Mouse (Mus musculus) mesoderm, embryonic 11.5 days (tissue): Measurements from ENCODE around the gene Rasgef1a.
A peak's percentile ranks its signal among the peaks of the same experiment; 100 is the strongest.

Experiments
- DNase-seq: peaks from one replicate; pipeline ENCODE4 v3.0.0-alpha.2; 2012; ENCODE audit warnings: low read depth, low spot score

Gene Rasgef1a

DNA sequence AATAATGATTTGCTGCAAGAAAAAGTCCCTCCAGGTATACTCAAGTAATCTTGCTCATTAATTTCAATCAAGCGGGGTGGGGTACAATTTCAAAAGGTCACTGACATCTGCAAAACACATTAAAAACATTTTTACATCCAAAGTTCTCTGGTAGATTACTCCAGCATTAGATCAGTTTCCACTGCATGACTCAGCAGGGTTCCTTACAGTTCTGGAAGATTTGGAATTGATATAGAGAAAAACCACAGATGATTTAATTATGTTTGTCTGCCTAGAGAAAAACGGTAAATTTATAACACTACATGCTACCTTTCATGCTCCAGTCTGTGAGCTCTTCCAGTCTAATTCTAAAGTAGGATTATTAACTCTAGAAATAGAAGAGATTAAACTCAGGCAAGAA lies 118.8 kb downstream of the Rasgef1a start:
- no peak for DNase-seq

DNA sequence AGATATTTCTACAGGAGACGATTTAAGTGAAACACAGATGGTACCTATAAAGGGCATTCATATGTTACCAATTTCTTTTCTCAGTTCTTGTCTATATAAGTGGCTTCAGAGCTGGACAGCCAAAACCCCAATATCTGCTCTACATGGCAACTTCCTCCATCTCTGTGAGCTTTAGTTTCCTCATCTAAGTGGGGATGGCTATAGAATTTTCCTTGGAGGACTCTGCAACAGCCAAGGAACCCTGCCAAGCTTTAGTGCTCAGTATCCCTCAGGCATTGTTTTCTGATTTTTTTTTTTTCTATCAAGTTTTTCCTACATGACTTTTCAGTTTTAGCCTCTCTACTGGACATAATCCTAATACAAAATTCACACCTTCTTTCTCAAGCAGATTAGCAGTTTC lies 123.2 kb downstream of the Rasgef1a start:
- no peak for DNase-seq

DNA sequence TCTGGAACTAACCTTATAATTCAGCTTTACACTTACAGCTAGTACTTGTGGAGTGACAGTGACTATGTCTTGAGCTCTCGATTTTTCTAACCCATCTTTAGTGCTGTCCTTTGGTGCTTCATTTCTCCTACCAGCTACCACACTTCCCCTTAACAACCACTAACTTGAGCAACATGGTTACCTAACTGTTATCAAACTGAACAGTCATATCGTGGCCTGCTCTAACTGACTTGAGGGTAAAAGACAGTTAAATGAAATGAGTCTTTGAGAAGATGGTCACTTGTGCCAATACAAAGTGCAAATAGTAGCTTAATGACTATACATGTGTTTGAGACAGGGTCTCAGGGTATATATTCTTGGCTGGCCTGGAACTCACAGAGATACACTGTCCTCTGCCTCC lies 125.9 kb downstream of the Rasgef1a start:
- no peak for DNase-seq

DNA sequence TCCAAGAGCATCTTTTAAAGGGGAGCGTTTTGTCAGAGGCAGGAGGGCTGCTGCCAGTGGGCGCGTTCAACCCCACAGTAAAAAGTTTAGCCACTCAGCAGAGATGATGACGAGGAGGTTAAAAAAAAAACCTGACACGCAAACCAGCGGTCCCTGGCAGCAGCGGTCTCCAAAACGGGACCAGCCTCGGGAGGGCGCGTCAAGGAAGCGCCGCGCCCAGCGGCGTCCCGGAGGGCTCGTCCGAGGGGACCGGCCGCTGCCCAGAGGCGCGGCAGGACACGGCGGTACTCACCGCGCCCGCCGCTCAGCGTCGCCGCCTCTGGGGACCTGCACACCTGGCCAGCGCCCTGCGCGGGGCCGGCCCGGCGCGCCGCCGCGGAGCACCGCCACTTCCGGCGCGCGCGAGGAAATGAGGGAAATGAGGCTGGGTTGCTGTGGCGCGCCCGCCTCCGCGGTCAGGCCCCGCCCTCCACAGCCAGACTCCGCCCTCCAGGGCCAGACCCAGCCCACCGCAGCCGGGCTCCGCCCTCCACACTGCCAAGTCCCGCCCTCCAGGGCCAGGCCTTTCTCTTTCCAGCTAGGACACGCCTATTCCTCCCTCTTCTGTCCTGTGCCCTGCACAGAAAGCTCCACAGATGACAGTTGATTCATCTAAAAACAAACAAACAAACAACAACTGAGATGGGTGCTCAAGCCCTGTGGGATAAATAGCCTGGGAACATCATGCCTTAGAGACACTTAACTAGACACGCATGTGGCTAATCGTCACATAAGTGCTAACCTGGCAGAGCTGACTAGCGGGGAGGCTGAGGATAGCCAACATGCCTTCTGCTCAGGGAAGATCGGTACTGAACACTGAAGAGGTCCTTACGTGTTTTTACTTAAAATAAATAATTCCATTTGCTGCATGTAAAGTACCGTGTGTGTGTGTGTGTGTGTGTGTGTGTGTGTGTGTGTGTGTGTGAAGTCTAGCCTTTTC lies 127.8 kb downstream of the Rasgef1a start, which contains the start of gene Csgalnact2:
Csgalnact2 (minus strand) TSS at position 410 of the 979 bp plus-strand sequence.
- DNase-seq, result peak; percentile 93

DNA sequence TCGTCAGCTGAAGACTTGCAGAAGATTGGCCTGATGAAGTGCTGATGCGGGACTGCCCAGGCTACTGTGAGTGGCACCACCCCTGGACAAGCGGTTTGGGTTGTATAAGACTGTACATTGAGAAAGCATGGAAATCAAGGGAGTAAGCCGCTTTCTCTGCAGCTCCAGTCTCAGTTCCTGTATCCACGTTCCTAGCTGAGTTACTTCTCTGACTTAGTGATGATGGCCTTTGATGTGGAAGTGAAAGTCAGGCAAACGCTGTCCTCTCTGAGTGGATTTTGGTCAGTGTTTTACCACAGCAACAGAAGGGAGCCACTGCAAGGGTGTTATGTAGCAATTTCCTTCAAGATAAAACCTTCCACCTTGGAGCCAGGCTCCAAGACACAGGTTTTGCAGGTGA lies 129.7 kb downstream of the Rasgef1a start:
- DNase-seq, result no peak
